Mouse (Mus musculus): ENCODE measurements at regions not wholly inside any gene's neighbourhood (a gene's known extent, or its start where the extent isn't known, plus 50 kb on each side); places are given as distances from the start of the nearest gene placed in this dataset.

DNA sequence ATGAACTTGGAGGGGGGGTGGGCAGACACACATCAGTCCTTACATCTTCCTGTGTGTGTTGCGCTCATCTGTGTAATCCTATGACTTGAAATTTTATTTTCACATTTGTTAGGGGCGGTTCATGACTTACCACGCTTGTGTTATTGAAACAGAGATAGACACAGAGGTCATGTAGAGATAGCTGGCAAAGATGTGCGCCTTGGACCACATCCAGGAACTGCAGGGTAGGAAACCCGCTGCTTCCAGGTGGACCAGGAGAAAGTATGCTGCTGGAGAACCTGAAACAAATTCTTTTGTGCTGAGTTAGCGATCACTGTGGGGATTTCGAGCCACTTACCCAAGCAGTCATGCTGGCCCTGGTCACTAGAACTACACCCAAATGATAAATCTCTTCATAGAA is 89.1 kb downstream of the Kcnj2 start:
- no peak for DNase-seq (ENCODE audit: extremely low spot score in 1 of 2, low spot score in 1 of 2)

DNA sequence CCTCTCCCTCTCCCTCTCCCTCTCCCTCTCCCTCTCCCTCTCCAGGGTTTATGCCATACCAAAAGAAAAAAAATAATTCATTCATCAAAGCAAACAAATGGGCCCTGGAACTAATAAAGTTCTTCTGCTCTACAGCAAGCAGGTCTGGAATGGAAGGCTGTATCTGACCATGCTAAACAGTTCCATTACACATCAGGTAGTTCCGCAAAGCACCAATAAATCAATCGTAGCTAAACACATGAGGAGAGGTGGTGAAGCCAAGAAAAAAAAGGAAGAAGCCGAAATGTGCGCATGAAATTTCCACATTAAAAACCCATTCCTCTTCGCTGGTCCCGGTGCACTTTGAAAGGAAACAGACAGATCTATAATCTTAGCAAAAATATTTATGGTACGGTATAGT is 89.8 kb downstream of the Kcnj2 start:
- no peak for DNase-seq (ENCODE audit: extremely low spot score in 1 of 2, low spot score in 1 of 2)

DNA sequence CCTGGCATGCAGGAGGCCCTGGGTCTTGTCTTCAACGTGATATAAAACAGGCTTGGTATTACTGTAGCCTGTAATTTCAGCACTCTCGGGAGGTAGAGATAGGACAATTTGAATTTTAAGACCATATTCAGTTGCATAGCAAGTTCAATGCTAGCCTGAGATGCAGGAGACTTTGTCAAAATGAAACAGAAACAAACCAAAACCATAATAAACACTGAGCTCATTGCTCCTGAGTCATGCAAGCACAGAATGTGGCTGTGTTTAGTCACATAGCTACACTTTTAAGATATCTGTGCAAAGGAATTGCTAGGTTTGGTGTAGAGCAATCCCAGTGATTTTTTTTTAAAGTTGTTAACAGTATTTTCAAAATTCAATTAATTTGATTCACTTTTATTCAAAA is 93.3 kb downstream of the Kcnj2 start:
- DNase-seq (ENCODE audit: extremely low spot score in 1 of 2, low spot score in 1 of 2): no peak

DNA sequence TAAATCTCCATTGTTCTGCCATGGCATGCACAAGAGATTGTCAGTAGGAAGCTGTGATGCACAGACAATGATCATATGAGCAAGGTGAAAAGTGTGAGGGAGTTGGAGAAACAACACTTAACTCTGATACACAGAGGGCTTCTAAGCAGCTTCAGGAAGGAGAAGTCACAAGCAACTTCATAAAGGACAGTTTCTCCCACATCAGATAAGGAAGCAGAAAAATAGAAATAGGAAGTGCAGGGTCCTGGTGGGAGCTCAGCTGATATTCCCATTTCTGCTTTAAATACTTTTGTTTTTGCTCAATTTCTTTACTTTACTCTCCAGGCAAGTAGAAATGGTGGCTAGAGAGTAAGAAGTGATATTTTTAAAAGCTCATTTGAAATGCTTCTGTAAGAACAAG is 98.9 kb downstream of the Kcnj2 start:
- no peak for DNase-seq (ENCODE audit: extremely low spot score in 1 of 2, low spot score in 1 of 2)

DNA sequence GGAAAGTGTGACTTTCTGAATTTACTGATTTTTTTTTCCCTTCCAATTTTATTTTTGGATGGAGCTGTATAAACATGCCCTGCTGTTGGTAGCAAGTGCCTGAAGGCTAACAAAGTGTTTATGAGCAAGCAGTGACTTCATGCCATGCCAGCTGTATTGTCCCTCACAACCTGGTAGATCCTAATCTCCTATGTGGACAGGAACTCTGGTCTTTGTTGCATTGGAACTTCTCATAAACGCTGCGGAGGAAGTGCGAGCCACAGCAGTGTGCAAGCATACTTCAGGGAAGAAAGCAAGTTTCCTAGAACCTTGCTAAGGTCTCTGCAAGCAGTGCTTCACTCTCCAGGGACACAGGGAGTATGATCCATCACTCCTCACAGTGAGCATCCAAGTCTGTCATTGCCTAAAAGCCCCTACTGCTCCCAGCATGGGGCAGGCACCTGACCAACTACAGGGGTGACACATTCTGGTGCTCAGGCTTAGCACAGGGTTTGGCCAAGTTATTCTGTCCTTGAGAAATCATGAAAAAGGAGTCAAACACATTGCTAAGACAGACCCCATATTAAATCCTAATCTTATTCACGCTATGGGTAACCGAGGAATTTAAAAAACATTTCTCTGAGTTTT is 104.3 kb downstream of the Kcnj2 start:
- DNase-seq (ENCODE audit: extremely low spot score in 1 of 2, low spot score in 1 of 2): no peak

DNA sequence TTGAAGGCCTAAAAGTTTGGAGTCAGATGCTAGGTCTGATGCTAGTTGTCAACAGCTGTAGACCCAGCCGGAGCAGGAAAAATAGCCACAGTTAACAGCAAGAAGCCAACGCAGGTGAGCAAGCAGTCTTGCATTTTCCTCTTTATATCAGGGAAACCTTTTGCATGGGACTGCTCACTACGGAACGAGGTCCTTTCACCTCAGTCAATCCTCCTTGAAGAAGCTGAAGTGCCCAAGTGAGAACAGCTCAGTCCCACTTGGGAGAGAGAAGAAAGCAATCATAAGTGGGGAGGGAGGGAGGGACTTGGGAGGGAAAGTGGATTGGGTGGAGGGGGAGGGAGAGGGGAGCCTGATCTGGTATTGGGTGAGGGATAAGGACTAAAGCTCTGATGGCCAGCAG is 107.6 kb downstream of the Kcnj2 start:
- no peak for DNase-seq (ENCODE audit: extremely low spot score in 1 of 2, low spot score in 1 of 2)

DNA sequence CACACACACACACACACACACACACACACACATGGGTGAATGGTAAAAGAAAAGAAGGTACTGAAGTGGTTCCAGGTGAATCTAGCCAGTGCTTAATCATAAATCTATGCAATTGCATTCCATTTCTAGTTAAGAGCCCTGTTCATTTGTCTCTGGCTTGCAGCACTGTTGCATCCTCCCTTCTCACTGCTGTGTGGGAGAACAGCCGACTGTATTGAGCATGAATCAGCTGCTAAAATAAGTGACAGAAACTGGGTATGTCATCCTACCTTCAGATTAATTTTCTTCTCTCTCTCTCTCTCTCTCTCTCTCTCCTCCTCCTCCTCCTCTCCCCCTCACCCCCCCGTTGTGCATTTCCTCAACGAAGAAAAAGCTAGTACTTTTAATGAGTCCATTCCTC is 109.6 kb downstream of the Kcnj2 start:
- DNase-seq (ENCODE audit: extremely low spot score in 1 of 2, low spot score in 1 of 2): peak; percentile 33 to 50

DNA sequence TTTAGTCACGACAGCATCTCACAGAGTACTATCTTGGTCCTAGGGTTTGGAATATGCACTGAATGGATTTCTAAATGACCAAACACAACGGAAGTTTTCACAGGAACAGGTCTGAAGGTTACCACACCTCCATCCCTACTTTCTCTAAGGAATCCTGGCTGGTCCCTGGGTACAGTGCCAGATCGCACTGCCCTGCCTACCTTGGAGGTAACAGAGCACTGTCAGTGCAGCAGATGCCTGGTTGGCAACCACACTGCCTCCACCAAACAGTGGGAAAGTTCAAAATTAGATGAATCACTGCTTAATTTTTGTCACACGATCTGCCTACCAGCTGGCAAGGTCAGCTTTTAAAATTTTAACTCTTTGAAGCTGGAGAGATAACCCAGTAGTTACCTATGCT is 111.6 kb downstream of the Kcnj2 start:
- no peak for DNase-seq (ENCODE audit: extremely low spot score in 1 of 2, low spot score in 1 of 2)

DNA sequence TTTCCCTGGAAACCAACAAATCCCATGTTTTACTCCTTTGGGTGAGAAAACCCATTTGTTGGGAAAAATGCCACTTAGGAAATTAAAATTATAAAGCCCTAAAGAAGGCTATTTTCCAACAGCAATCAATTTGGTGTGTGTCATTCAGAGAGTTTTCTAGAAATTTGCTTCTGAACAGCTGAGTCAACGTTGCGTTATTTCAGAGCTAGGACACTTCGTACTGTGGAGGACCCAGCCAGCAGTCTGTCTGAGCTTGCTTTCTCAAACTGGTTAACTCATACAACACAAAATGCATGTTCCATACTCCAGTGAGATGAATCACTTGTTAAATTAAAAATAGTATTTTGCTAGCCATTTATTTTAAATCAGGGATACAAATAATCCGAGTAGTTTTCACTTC is 131.5 kb downstream of the Kcnj2 start:
- DNase-seq (ENCODE audit: extremely low spot score in 1 of 2, low spot score in 1 of 2): no peak

DNA sequence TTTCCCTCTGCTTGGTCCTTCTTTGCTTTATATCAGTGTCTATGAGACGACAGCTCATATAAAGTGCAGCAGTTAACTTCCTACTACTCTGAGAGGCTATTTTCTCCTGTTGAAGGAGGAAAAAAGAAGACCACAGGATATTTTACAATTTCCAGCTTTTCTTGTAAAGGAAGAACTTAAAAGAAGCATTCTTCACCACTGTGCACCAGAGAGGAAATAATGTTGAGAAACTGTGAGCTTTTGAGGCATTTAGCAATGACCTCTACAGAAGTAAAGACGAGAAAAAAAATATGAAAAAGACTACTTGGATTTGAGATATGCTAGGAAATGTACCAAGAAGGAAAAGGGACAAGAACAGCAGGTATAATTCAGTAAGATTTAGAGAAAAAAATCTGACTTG is 134.5 kb downstream of the Kcnj2 start:
- no peak for DNase-seq (ENCODE audit: extremely low spot score in 1 of 2, low spot score in 1 of 2)

DNA sequence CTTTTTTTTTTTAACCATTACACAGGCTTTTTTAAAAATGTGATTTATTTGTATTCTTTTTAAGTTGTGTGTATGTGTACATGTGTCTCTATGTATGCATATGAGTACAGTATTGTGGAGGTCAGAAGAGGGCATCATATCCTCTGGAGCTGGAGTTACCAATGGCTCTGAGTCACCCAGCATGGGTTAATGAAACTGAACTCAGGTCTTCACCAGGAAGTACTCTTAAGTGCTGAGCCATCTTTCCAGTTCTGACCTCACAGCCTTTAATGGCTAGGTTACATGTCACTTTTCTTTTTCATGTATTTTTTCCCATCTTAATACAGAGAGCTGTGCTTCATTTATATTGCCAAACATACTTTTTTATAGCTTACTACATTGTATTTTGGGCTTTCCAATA is 136.8 kb downstream of the Kcnj2 start:
- DNase-seq (ENCODE audit: extremely low spot score in 1 of 2, low spot score in 1 of 2): no peak

DNA sequence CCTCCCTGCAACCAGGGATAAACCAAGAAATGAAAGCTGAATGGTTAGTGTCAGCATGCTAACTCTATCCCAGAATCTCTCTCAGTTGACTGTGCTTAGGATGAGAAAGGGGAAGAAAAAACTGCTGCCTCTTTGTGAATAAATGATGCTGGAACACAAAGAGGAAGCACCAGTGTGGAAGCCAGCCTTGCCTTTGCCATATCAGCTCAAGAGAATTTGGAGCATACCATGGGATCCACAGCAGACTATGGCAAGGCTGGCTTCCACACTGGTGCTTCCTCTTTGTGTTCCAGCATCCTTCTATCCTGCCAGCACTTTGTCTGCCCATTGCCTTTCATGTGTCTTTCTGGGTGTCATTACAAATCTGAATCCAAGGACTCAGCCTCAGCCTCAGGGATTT is 144.6 kb downstream of the Kcnj2 start:
- DNase-seq (ENCODE audit: extremely low spot score in 1 of 2, low spot score in 1 of 2): no peak

DNA sequence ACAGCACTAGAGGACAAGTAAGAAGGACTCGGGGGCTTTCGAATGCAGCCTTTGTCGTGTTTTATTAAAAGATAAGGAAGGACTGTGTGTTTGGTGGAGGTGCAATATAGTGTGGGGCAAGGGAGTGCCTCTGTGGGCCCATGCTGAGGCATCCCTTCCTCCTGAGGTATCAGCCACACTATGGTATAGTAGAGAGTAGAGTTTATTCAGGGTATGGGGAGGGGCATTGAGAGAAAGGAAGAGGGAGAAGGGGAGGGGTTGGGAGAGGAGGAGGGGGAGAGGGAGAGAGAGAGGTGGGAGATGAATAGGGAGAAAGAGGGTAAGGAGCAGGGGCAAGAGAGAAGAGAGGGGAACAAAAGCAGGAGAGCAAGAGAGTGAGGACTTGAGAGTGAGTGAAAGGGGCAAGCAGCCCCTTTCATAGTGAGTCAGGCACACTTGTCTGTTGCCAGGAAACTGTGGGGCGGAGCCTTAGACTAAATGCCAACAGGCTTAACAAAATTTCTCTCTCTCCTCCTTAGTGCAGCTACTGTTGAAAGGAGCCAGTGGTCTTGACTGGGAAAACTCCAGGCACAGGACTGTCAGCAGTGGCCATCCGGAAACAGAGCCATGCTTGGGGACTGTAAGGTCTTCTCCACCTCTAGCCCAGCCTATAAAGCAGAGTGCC is 146.2 kb downstream of the Kcnj2 start:
- no peak for DNase-seq (ENCODE audit: extremely low spot score in 1 of 2, low spot score in 1 of 2)

DNA sequence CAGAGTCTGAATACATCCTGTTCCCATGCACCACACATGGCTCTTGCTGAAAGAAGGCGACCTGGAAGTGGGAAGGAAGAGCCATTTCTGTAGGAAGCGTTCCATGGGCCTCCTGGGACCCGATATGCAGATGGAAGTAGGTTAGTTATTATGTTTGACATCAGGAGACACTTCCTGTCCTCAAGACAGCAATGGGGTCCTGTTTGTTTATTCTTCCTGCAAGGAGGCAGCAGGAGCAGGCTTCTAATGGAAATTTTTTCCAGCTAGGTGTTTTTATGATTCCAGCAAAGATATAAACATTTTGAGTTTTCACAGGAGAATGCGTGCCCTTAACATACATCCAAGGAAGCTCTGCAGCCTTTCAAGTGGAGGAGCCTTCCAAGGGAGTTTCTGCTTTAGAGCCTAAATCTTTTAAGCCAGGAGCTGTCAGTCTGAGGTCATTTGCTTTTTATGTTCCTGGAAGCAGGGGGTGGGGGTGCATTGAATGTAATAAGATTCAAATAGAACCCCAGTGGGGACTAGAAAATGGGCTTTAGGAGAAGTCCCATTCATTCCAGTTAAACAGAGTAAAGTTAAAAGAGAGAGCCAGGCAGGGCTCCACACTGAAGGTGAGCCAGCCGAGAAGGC is 146.9 kb downstream of the Kcnj2 start:
- DNase-seq (ENCODE audit: extremely low spot score in 1 of 2, low spot score in 1 of 2): no peak

DNA sequence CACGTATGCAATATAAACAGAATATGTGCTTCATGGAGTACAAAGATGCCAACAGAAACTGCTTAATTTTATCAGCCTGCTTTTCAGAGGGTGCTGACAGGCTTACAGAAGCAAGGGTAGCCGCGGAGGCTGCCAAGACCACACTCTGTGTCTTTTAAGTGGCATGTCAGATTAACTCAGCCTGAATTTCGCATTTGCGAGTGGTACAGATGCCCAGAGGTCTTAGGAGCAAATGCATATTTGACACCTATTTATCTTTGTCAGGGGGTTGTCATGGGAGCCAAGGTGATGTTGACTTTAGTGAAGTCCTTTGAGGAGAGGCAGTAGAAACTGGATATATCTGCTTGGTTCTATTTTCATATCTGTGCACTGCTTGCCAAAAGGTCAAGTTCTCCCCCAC is 149.0 kb downstream of the Kcnj2 start:
- no peak for DNase-seq (ENCODE audit: extremely low spot score in 1 of 2, low spot score in 1 of 2)

DNA sequence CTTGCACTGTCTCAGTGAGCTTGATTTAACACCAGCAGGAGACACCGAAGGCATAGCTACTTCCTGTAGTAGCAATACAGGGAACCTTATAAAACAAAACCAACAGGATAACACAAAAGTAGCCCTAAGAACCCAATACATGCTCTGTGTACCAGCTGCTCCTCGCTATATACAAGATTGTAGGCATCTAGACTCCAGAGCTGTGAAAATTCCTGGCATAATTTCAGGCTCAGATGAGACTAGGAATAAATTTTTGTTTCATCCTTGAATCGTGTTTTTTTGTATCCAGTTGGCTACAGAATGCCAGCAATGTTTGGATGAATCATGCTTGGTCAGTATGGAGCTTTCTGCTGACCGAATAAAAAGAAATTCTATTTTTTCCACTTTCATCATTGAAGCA is 157.9 kb downstream of the Kcnj2 start:
- peak; percentile 3 to 33 for DNase-seq (ENCODE audit: extremely low spot score in 1 of 2, low spot score in 1 of 2)

DNA sequence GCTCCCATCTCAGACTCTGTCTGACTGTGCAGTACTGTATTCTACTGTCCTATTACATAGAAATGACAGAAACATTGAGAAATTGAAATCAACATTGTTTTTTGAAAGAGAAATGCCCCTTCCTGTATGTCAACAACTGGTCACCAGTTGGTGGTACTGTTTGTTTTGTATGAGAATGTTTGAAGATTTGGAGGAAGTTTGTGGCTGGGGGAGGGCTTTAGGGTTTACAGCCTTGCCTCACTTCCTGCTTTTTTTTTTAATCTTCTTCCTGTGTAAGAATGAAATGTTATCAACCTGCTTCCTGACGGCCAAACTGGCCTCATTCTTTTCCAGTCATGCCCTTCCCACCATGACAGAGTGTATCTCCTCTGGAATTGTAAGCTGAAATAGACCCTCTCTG is 161.3 kb downstream of the Kcnj2 start:
- no peak for DNase-seq (ENCODE audit: extremely low spot score in 1 of 2, low spot score in 1 of 2)

DNA sequence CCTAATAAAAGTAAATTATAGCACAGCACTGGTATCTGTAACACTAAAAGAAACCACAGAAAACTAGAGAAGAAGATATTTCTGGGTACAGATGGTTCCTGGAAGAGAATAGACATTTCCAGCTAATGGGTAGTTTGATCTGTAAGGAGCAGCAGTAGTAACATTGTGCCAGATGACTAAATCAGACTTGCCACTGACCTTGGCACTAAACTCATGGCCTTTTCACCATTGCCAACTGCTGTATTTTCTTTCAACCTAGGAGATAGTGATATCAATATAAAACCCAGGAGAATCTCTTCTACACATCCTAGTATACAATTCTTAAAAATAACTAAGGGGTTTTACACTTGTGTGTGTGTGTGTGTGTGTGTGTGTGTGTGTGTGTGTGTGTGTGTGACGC is 170.8 kb downstream of the Kcnj2 start:
- DNase-seq (ENCODE audit: extremely low spot score in 1 of 2, low spot score in 1 of 2): no peak

DNA sequence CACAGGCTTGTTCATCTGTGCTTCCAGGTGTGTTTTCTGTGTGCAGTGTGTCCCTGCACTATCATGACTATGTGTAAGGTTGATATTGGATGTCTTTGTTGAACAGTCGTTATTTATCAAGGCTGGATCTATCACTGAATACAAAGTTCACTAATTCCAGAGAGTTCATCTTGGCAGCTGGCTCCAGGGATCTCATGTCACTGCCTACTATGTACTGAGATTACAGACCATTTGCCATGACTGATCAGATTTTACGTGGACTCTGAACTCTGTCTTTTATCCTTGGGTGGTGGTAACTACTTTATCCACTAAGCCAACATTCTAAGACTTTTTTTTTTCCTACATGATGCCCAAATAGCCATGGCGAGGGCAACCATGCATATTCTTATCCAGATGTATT is 173.8 kb downstream of the Kcnj2 start:
- DNase-seq (ENCODE audit: extremely low spot score in 1 of 2, low spot score in 1 of 2): no peak

DNA sequence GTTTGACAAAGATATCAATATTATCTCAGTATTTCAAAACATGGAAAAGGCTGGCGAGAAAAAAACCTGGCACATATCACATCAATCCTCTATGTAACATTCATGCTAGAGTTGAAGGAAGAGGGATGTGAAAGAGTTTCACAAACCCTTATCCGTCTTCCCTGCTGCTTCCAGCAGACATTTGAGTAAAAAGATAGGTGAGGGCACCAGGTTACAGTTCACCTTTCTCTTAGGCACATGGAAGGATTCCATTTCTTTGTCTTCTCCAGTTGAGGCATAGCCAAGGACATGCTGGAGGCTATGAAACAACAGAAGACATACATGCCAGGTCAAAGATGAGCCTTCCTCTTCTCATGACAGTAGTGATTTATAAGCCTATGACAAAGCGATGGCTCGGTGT is 186.3 kb downstream of the Kcnj2 start:
- DNase-seq (ENCODE audit: extremely low spot score in 1 of 2, low spot score in 1 of 2): no peak

DNA sequence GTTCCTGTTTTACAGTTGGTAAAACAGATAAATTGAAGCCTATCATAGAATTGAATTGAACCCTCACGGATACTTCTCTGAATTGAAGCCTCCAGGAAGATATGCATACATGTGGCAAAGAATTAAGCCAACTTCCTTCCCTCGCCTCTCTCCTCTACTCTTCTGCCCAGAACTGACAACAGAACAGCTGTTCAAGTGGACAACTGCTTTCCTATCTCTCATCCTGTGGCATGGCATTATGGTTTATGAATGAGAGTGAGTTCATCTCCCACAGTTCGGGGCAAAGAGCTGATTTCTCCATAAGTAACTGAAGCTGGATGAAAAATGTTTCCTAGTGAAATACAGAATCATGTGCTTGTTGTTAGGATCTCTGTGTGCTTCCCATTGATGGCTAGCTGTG is 190.6 kb downstream of the Kcnj2 start:
- no peak for DNase-seq (ENCODE audit: extremely low spot score in 1 of 2, low spot score in 1 of 2)

DNA sequence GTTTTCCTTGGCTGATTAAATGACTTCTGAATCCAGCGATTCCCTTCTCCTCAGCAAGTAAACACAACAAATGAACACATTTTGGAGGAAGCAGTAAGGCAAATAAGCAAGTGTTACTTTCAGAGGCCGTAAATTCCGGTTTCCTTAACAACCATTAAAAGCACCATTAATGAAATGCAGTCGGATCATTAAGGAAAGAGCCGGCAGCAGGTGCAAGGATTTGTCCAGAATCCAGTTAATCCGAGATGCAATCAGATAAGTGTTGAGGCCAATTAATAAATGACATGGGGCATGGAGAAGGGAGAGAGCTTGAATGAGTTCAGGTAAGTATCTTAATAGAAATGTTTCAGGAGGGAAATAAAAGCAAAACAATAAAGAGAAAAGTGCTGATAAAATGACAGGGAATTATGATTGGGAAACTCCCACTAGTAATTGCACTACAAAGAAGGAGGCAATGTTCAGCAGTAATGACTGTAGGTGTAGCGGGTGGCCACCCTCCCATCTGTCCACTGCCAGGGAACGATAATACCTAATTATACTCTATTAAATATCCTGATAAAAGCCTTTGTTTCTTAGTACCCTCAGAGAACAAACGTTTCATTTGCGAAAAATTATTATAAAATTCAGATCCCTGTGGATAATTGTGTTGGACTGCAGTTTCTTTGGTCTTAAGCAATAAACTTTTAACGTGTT is 194.9 kb downstream of the Kcnj2 start:
- DNase-seq (ENCODE audit: extremely low spot score in 1 of 2, low spot score in 1 of 2): no peak

Data from frontal cortex, adult 2 months (tissue).